Comparison of ENCODE assay signal across 8 mouse cellular contexts in genomic region chr5:120567253-120567701, GRCm38 (mm10). TPM values are rescaled to one million over a fixed set of nuclear protein-coding genes. Genes with fewer than 3 reads are reported as not detected.
A peak's percentile ranks its signal among the peaks of the same experiment; 100 is the strongest.
DNase-seq lines count a peak whose midpoint lies in the region; ATAC-seq and TF ChIP-seq lines count a peak whose summit lies in the region.
"Had no signal": no experiment of that assay in that cellular context is flagged by ENCODE, and none has a peak within 500 bp of the region (broad histone marks: within the 10 kb centered on the region; RNA-seq: fewer than 3 reads in every experiment).

No protein-coding gene starts in this region.

- intact Hi-C loops in gastrocnemius, postnatal 36 days (cut with DNase I), result no loop called here

- no peak for TF ChIP-seq EP300 in liver, postnatal 0 days (IDR thresholded peaks at IDR 0.05; ENCODE audit: low read depth)

- DNase-seq in adrenal gland, postnatal 10 days, result peak; percentile 81
- DNase-seq in gastrocnemius, postnatal 36 days, result peak; percentile 66 to 76
- DNase-seq in liver, postnatal 0 days, result peak; percentile 68
- DNase-seq in ovary, postnatal 14 days (ENCODE audit: low spot score), result peak; percentile 38
- DNase-seq in thymus, postnatal 14 days, result no peak

- no peak for TF ChIP-seq POLR2A in cortical plate, adult 2 months (IDR thresholded peaks at IDR 0.05; ENCODE audit: extremely low read depth, insufficient read depth, low read length)

- H3K27ac ChIP-seq in cortical plate, adult 2 months (ENCODE audit: insufficient read depth, low read length), result peak overlapping the region; percentile 74; the same call in 1 of the 2 replicates
- peak overlapping the region; percentile 76 for H3K27ac ChIP-seq in intestine, embryonic 15.5 days
- H3K27ac ChIP-seq in liver, postnatal 0 days (ENCODE audit: low read depth), result peak overlapping the region; percentile 88
- H3K27ac ChIP-seq: macrophage had no signal

- no peak overlapping the region for H3K4me3 ChIP-seq in cortical plate, adult 2 months (ENCODE audit: insufficient read depth, low read length)
- H3K4me3 ChIP-seq in intestine, embryonic 15.5 days (replicated peaks), result no peak overlapping the region
- no peak overlapping the region for H3K4me3 ChIP-seq in liver, postnatal 0 days (ENCODE audit: low read depth, low read length)

- TF ChIP-seq CTCF in cortical plate, adult 2 months (IDR thresholded peaks at IDR 0.05; ENCODE audit: extremely low read depth, insufficient read depth, low read length), result no peak
- no peak for TF ChIP-seq CTCF in liver, postnatal 0 days (IDR thresholded peaks at IDR 0.05; ENCODE audit: low read depth)

- peaks cover 21% of the 10 kb centered on the region for H3K4me1 ChIP-seq in cortical plate, adult 2 months (ENCODE audit: control insufficient read depth, insufficient read depth, low read length)
- H3K4me1 ChIP-seq in intestine, embryonic 15.5 days (replicated peaks), result peaks cover 82% of the 10 kb centered on the region
- peaks cover 60% of the 10 kb centered on the region for H3K4me1 ChIP-seq in liver, postnatal 0 days (ENCODE audit: insufficient read depth)

- H3K4me2 ChIP-seq in intestine, embryonic 15.5 days (replicated peaks), result peak overlapping the region; percentile 22; the same call in 1 of the 2 replicates
- H3K4me2 ChIP-seq in liver, postnatal 0 days (ENCODE audit: low read depth, low read length), result no peak overlapping the region

- no peak overlapping the region for H3K9ac ChIP-seq in intestine, embryonic 15.5 days
- 0 out of 2 replicates have a peak overlapping the region, but pooled peaks have one; percentile 34 for H3K9ac ChIP-seq in liver, postnatal 0 days (replicated peaks)

- no peaks in the 10 kb centered on the region for H3K27me3 ChIP-seq in intestine, embryonic 15.5 days (replicated peaks)
- no peaks in the 10 kb centered on the region for H3K27me3 ChIP-seq in liver, postnatal 0 days (ENCODE audit: insufficient read depth, low read length)

- no peaks in the 10 kb centered on the region for H3K36me3 ChIP-seq in intestine, embryonic 15.5 days
- H3K36me3 ChIP-seq in liver, postnatal 0 days (replicated peaks; ENCODE audit: insufficient read depth, low read length), result 0 out of 2 replicates have a peak, but pooled peaks cover 3% of the 10 kb centered on the region

- 31% methylated on average over 21 of the region's 21 CpGs for WGBS in intestine, embryonic 15.5 days
- WGBS in liver, postnatal 0 days (ENCODE audit: insufficient replicate concordance), result 66% methylated on average over 21 of the region's 21 CpGs

- no peaks in the 10 kb centered on the region for H3K9me3 ChIP-seq in intestine, embryonic 15.5 days
- H3K9me3 ChIP-seq in liver, postnatal 0 days (ENCODE audit: low read length), result no peaks in the 10 kb centered on the region

- 0 out of 2 replicates have a peak, but pooled peaks have one; percentile 22 for ATAC-seq in intestine, embryonic 15.5 days
- ATAC-seq in liver, postnatal 0 days, result peak; percentile 64

RNA-seq across cellular contexts. Expression of gene Tpcn1, which starts 21.2 kb away (rescaled TPM):
- total RNA-seq in adrenal gland, postnatal 10 days (2021), result 10 to 100 TPM; 53.1 to 60.4 TPM
- 37.9 and 40.0 TPM in 2 replicates for polyA plus RNA-seq in cortical plate, adult 2 months (2012; rRNA removed)
- 10 to 100 TPM; 35.2 to 44.6 TPM for total RNA-seq in gastrocnemius, postnatal 36 days (2021)
- 25.3 and 26.8 TPM in 2 replicates for polyA plus RNA-seq in intestine, embryonic 15.5 days (2015; fragmentation: Nextera tagmentation; extraction: Ambion mirVana)
- 16.3 and 18.6 TPM in 2 replicates for polyA plus RNA-seq in liver, postnatal 0 days (2015; fragmentation: Nextera tagmentation; extraction: Ambion mirVana)

RNA-seq across cellular contexts. Expression of gene Iqcd, which starts 21.5 kb away (rescaled TPM):
- total RNA-seq in adrenal gland, postnatal 10 days (2021), result under 1 TPM; 0.42 to 0.51 TPM
- 1.5 and 2.5 TPM in 2 replicates for polyA plus RNA-seq in cortical plate, adult 2 months (2012; rRNA removed)
- under 1 TPM in 1 of 2 experiments, not detected in 1; 0.15 TPM for total RNA-seq in gastrocnemius, postnatal 36 days (2021)
- 0.28 and 0.40 TPM in 2 replicates for polyA plus RNA-seq in intestine, embryonic 15.5 days (2015; fragmentation: Nextera tagmentation; extraction: Ambion mirVana)
- polyA plus RNA-seq in liver, postnatal 0 days (2015; fragmentation: Nextera tagmentation; extraction: Ambion mirVana), result 0.75 and 0.84 TPM in 2 replicates

RNA-seq across cellular contexts. Expression of gene Rita1, which starts 45.1 kb away (rescaled TPM):
- 10 to 100 TPM; 12.9 to 17.4 TPM for total RNA-seq in adrenal gland, postnatal 10 days (2021)
- 39.6 and 40.8 TPM in 2 replicates for polyA plus RNA-seq in cortical plate, adult 2 months (2012; rRNA removed)
- 1 to 10 TPM; 5.6 to 6.8 TPM for total RNA-seq in gastrocnemius, postnatal 36 days (2021)
- 10.6 and 11.4 TPM in 2 replicates for polyA plus RNA-seq in intestine, embryonic 15.5 days (2015; fragmentation: Nextera tagmentation; extraction: Ambion mirVana)
- 3.1 and 3.4 TPM in 2 replicates for polyA plus RNA-seq in liver, postnatal 0 days (2015; fragmentation: Nextera tagmentation; extraction: Ambion mirVana)

RNA-seq across cellular contexts. Expression of gene Ddx54, which starts 45.3 kb away (rescaled TPM):
- total RNA-seq in adrenal gland, postnatal 10 days (2021), result 10 to 100 TPM; 36.0 to 36.1 TPM
- 30.3 and 31.0 TPM in 2 replicates for polyA plus RNA-seq in cortical plate, adult 2 months (2012; rRNA removed)
- 10 to 100 TPM; 15.8 to 17.7 TPM for total RNA-seq in gastrocnemius, postnatal 36 days (2021)
- 47.5 and 49.3 TPM in 2 replicates for polyA plus RNA-seq in intestine, embryonic 15.5 days (2015; fragmentation: Nextera tagmentation; extraction: Ambion mirVana)
- 14.0 and 15.1 TPM in 2 replicates for polyA plus RNA-seq in liver, postnatal 0 days (2015; fragmentation: Nextera tagmentation; extraction: Ambion mirVana)

RNA-seq across cellular contexts. Expression of gene Slc8b1, which starts 56.3 kb away (rescaled TPM):
- 10 to 100 TPM; 35.2 to 39.3 TPM for total RNA-seq in adrenal gland, postnatal 10 days (2021)
- polyA plus RNA-seq in cortical plate, adult 2 months (2012; rRNA removed), result 6.3 and 6.6 TPM in 2 replicates
- 1 to 10 TPM; 7.9 to 9.7 TPM for total RNA-seq in gastrocnemius, postnatal 36 days (2021)
- polyA plus RNA-seq in intestine, embryonic 15.5 days (2015; fragmentation: Nextera tagmentation; extraction: Ambion mirVana), result 6.2 and 6.6 TPM in 2 replicates
- 15.3 and 17.1 TPM in 2 replicates for polyA plus RNA-seq in liver, postnatal 0 days (2015; fragmentation: Nextera tagmentation; extraction: Ambion mirVana)
